Mouse (Mus musculus): ENCODE measurements at regions not wholly inside any gene's neighbourhood (a gene's known extent, or its start where the extent isn't known, plus 50 kb on each side); places are given as distances from the start of the nearest gene placed in this dataset.

DNA sequence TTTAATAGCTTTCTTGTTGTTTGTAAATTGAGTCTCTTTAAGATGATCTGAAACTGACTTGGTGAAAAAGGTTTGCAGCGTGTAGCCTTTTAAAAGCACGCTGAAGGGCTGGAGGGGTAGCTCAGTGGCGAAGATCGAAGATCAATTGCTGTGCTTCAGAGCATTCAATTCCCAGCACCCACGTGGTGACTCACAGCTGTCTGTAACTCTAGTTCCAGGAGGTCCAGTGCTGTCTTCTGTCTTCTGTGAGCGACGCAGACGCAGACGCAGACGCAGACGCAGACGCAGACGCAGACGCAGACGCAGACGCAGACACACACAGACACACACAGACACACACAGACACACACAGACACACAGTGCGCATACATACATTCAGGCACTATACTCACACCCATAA, 99.1 kb upstream of the Map4k3 start:
- no peak for DNase-seq (ENCODE audit: extremely low spot score, low spot score)

DNA sequence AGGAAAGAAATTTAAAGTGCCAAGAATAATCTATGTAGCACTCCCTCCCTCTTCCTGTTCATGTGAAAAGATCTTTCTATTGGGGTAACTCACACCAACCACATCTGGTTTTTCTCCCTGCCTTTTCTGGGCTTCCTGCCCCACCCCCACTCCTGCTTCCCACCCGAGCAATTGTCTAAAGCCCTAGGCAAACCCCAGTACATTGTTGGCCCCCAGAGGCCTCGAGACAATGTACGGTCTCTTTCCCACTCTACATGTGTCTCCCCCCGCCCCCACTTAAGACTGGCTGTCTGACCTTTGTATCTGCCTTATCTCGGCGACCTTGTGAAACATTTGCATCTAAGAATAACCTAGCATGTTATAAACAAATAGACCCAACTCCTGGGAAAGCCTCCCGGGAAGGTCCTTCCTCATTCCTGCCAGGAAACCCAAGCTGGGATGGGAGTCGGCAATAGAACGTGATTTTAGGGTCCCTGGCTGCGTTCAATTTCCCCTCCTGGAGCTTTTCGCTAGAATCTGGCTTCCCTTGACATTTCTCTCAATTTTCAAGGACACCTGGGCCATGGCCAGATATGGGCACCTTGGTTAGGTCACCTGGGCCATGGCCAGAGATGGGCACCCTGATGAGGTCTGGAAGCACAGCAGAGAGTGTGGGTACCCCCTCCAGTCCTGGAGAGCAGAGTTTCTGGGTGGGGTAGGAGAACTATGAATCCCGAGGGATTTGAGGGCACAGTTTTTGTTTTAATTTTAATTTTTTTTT, 97.9 kb upstream of the Map4k3 start:
- DNase-seq (ENCODE audit: extremely low spot score, low spot score): no peak

DNA sequence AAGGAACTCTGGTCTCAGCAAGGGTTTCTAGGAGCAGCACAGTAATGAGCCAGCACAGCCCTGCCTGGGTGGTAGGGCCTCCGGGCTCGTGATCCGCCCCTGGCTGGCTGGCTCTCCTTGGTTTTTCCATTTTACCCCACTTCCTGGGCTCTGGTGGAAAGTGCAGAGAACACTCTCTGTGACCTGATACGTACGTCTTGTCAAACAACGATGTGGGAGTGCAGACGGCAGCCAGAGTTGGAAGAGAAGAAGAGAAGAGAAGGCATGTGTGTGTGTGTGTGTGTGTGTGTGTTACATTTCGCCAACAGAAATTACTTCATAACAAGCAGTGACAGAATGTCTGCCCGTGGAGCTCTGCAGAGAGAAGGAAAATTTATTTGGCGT, 97.2 kb upstream of the Map4k3 start:
- no peak for DNase-seq (ENCODE audit: extremely low spot score, low spot score)

DNA sequence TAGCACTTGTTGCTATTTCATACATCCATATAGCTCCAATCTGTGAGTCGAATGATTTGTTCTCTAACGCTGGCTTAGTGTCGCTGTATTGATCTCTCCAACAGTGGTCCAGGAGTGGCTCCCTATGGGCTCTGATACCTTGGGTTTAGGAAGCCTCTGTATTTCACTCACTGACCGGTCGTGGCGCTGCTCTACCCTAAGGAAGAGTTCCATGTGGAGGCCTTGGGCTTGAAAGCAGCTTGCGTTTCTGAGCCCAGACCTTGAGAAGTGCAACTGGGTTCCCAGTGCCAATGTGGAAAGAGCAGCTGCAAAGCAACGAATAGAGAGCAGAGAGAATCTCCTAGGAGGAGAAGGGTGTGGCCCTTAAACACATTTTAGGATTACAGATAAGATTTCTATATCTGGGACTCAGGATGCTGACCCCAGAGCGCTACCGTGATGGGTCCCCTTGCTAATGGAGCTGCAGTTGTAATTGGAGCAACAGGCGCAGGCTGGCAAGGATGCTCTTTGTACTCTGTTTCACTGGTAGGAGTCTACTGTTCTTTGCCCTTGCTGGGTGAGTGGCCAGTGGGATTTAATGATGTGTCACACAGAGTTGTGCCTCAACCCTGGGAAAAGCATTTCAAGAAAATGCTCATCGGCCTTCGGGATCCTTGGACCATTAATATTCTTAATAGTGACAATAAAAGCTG, 96.7 kb upstream of the Map4k3 start:
- no peak for DNase-seq (ENCODE audit: extremely low spot score, low spot score)

DNA sequence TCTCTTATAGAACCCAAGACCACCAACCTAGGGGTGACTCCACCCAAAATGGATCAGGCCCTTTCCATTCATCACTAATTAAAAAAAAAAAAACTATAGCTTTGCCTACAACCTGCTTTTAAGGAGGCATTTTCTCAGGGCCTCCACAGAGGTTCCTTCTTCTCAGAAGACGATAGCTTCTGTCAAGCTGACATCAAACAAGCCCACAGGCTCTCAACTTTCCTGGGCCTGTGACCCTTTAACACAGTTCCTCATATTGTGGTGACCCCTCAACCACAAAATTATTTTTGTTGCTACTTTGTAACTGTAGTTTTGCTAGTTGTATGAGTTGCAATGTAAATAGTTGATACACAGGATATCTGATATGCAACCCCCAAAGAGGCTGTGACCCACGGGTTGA, 96.0 kb upstream of the Map4k3 start:
- no peak for DNase-seq (ENCODE audit: extremely low spot score, low spot score)

DNA sequence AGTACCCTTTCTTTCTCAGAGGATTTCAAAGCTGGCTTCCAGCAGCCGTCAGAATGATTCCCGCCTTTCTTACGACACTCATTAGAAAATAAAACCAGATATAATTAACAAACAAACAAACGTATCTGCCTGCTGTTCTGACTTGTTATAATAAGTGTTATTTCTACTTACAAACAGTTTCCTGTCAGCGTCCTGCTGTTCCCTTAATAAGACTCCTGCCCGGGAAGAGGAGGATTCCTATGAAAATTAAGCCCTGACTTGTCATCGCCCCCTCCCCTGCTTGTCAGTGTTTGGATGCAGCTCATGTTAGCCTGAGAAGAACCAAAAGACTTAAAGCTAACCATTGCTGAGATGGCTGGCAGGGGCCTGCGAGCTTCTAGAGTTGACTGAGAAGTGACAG, 92.6 kb upstream of the Map4k3 start:
- no peak for DNase-seq (ENCODE audit: extremely low spot score, low spot score)

DNA sequence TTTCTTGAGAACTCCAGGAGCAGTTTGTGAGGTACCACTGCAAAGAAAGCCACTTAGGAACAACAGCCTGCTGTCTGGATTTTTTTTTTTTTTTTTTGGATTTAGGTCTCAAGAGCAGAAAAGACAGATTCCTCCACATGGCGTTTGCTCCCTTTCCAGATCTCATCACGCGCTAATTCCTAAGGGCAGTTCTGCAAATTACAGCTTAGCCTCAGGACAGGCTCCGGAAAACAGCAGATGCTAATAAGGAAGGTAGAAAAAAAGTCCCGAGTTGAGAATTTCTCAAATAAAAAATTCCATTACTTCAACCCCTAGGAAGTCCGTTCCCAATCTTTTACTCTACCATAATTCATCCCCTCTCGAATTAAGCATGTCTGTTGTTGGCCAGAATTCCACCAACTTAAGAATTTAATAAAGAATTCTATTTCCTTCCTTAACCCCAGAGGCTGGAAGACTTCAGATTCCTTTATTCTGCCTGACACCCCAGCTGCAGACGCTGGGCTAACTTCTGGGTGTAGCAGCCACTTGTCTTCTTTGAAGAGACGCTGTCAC, 90.3 kb upstream of the Map4k3 start:
- no peak for DNase-seq (ENCODE audit: extremely low spot score, low spot score)

DNA sequence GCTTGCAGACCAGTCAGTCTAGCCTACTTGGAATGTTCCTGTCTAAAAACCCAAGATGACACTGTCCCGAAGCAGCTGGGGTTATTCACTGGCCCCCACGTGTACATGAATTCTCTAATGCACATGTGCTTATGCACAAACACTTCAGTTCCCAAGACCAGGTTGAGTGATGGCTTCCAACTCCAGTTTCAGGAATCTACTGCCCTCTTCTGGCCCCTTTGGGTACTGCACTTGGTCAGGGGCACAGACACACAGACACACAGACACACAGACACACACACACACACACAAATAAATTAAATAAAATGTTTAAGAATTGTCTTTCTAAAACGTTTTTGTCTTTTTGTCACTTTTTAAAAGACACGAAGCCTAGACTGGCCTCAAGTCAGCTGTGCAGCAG, 87.5 kb upstream of the Map4k3 start:
- DNase-seq (ENCODE audit: extremely low spot score, low spot score): peak; percentile 42

DNA sequence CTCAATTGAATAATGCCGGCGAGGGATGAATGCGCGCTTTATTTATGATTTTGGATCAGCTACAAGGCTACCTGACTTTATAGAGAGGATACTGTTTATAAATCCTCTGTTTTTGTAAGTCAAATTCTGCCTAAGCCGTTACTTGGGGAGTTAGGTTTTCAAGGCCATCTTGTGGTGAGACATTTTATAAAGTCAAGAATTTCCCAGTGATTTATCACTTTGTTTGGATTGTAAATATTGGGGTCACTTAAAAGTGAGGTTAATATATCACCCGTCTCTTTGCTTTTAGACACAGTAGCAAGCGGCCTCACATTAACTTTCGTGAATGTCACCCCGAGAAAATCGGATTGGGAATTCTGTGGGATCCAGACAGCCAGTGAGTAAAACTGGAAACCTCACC, 84.9 kb upstream of the Map4k3 start:
- DNase-seq (ENCODE audit: extremely low spot score, low spot score): no peak

DNA sequence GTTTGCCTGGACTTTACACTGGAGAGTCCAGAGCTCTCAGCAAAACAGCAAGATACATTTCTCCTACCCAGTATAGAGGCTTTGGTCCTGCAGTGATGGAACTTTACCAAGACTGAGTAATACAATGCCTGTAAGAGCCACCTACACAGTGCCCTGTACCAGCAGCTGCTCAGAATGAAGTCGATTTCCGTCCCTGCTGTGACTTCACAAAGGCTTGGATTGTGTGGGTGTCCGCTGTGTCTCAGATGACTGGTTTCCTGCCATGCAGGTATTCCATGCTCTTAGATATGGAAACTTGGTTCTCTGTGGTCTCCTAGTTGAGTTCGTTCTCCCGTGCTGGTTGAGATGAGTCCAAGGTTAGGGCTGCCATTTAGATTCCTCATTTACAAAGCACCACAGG, 81.0 kb upstream of the Map4k3 start:
- DNase-seq (ENCODE audit: extremely low spot score, low spot score): no peak

DNA sequence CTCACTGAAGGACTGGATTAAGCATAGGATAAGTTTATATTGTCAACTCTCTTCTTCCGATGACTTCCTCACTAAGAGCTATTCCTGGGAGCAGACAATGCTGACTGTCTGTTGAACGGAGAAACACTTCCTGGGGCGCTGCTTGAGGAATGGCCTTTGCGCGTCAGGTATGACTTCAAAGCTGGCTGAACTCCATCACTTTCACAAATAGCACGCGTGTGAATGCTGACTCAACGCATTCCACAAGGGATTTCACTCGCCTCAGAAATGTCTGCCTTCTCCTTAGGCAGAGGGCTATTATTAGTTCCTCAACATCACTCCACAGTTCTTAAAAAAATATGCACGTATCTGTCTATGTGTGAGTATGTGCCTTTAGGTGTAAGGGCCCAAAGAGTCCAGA, 79.8 kb upstream of the Map4k3 start:
- DNase-seq (ENCODE audit: extremely low spot score, low spot score): no peak

DNA sequence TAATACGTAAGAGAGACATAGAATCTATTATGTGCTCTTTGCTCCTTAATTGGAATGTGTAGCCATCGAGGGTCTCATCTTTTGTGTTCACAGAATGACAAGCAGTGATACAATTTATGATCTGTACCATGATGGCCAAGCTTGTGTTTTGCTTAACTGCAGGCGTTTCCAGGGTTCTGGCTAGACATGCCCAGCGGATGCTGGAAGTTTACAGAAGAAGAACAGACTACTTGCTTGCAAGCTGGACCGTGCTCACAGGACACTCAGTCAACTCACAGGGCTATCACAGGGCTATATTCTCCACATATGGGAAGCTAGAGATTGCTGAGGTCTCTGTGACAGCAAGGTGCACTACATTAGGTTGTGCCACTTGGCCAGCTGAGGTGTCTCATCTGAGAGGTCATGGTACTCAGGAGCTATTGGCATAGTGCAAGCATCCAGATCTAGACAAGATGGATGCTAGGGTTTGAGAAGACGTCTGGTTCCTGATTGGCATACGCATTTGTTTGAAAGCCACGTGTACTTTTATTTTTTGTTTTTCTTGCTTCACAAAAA, 75.2 kb upstream of the Map4k3 start:
- DNase-seq (ENCODE audit: extremely low spot score, low spot score): no peak

DNA sequence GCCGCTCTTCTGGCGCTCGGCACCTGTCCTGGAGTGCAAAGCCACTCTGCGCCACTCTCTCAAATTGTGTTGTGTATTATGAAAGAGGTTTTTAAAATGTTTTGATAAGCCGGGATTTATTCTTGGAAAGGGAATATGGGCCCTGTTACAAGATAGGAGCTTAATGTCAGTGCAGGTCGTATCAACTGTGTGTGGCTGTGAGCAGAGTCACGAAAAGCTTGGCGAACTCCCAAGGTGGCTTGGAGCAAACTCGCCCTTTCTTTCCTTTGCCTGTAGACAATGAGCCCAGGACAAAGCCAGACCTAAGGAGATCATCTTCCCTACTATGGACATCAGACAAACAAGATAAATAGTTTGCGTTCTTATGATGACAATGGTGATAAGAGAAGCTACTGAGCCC, 74.3 kb upstream of the Map4k3 start:
- DNase-seq (ENCODE audit: extremely low spot score, low spot score): no peak

DNA sequence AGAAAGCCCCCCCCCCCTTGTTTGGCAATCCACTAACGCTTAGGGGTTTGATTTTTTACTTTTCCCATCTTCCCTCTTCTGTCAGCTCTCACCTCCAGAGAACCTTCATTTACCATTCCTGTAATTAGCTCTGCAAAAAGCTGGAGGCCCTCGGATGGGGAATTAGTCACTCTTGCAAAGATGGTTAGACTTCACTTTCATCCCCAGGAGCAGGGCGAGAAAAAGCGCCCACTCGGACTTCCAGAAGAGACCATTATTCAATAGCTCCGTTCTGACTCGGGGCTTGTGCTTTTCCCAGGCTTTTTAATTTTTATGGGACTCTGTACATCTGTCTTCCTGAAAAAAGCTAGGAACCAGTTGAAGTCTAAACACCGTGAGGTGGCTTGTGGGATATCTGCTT, 73.7 kb upstream of the Map4k3 start:
- DNase-seq (ENCODE audit: extremely low spot score, low spot score): no peak

DNA sequence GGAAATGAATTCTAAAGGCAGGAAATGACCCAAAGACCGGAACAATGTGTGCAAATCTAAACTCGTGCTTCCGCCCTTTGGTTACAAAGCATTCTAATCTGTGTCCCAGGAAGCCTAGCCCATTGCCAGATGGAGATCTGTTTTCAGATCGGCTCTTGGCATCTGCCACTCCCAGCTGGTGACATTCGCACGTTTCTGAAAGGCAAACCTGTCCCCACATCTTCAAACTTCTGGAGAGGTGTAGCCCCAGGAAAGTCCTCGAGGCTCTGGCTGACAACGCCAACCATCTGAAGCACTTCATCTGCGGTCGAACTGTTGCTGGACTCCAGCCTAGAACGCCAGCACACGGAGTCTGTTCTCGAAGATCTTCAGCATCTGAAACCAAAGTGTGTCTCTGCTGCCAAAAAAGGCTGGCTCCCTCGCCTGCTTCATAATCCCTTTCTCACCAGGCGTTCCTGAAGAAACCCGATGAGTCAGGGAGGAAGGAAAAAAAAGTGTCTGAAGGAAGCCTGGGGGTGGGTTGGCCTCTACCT, 73.2 kb upstream of the Map4k3 start:
- no peak for DNase-seq (ENCODE audit: extremely low spot score, low spot score)

DNA sequence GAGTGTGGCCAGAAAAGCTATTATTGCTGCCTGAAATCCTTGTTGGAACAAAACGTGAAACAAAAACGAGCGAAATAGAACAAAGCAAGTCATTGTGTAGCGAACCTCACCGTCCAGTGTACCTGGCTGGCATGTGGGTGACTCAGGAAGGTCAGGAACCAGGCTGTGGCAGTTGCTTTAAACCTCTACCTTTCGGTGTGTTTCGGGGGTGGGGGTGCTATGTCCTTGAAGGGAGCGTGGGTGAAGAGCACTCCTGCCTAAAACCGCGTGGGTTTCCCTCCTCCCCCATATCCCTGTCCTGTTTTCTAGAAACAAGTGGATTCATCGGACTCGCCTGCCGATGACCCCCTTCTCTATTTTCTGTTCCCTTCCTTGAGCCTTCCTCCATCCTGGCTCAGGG, 72.6 kb upstream of the Map4k3 start:
- no peak for DNase-seq (ENCODE audit: extremely low spot score, low spot score)

DNA sequence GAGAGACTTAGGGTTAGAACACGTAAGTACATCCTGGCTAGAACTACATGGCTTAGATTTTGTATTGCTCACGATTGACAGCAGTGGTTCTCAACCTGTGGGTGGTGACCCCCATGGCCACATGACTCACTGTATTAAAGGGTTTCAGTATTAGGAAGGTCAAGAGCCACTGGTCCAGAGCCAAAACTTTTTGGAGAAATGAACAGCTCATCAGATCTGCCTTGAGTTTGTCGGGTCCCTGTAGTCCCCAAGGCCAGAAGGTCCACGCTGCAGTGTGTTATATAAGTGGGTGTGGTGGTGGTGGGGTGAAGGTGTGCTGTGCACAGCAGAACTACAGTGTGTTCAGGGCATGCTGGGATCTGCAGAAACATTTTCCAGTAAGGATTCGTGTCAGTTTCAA, 72.2 kb upstream of the Map4k3 start:
- no peak for DNase-seq (ENCODE audit: extremely low spot score, low spot score)

DNA sequence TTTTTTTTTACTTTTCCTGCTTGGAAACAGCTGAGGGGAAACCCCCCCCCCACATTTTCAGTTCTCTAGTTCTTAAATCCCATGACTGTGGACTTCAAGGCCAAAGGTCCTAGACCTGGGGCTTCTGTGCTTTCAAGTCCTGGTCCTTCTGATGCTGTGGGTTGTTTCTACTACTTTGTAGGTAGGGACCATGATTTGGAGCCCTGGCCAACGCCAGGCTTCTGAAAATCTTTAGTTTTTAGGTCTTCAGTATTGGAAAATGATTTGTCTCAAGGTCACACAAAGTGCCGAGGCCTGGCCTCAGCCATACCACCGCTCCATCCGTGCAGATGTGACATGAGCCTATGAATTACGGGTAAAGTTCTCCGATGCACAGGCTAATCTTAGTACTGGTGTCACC, 70.8 kb upstream of the Map4k3 start:
- DNase-seq (ENCODE audit: extremely low spot score, low spot score): no peak

DNA sequence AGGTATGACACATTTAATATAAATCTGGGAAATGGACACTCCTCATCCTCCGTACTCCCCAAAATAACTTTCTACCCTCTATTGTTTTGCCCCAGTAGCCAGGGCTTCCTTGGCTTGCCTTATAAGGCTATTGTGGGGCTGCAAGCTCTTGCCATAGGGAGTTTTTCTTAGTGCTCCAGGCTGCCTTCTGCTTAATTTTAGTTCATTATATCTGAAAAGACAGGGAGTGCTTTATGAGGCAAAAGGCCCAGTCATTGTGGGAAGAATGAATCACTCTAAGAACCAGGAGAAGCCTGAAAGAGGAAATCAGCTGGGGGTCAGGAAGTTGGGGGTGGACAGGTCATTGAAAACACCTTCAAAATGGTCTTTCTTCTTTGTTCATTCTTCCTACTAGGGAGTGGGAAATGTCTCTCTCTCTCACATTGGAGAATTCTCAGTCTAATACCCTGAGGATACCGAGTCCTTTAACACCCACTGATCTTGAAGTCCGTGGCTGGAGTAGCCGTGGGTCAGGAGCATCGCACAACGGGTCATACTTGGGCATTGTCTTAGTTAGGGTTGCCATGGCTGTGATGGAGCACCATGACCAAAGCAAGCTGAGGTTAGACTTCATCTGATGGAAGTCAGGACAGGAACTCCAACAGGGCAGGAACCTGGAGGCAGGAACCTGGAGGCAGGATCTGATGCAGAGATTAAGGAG, 70.1 kb upstream of the Map4k3 start:
- no peak for DNase-seq (ENCODE audit: extremely low spot score, low spot score)

DNA sequence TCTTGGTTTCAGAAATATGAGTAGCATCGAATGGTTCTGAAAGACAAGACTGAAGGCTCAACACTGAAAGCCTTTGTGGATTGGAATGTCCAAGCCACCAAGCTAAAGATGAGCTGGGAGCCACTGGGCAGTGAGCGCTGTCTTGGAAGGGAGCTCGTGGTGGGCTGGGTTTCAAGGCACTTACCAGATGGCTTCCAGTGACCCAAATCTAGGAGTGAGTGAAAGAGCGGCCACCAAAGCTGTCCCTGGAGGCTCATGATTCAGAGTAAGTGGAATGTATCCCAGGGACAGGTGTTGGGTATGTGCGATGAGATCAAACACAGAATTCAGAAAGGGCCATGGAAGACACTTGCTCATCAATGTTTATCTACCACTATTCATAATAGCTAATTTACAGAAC, 68.5 kb upstream of the Map4k3 start:
- DNase-seq (ENCODE audit: extremely low spot score, low spot score): no peak

DNA sequence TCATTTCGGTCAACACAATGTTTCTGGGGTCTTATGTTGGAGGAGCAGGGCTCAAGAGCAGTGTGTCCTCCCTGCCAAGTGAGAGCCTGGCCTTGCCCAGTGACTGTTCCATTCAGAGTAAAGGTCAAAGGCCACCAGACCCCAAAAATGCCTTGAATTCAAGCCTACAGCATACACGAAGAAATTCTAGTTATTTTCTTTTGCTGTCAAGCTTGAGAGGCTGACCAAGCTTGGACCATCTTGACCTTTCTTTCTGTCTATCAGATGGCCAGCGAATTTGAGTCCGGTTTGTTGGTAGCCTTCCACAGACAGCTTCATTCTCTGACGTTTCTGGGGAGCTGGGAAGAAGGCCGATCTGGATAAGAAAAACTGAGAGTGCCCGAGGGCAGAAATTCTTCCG, 68.1 kb upstream of the Map4k3 start:
- DNase-seq (ENCODE audit: extremely low spot score, low spot score): no peak

Data from neural tube, embryonic 10.5 days (tissue).